Mouse (Mus musculus): ENCODE results near the gene Marveld1.

Marveld1 gene

DNA sequence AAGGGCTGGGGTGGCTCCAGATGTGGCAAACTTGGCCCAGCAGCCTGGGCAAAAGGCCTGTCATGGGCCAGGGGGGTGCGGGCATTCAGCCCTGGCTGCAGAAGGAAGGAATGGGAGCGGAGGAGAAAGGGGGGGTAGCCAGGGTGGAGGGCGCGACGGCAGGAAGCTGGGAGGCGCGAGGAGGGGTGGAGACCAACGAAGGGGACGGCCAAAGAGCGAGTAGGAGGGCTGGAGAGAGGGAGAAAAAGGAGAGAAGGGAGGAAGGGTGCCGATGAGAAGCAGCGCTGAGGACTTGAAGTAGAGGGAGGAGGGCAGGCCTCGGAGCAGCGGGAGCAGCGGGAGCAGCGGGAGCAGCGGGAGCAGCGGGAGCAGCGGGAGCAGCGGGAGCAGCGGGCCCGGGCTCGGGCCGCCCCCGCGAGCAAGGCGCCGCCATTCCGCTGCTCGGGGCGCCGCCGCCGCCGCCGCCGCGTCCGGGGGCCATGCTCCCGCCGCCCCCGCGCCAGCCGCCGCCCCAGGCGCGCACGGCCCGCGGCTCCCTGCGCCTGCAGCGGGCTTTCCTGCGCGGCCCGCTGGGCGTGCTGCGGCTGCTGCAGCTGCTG is at the start of gene Marveld1:
Marveld1 (plus strand) TSS at position 231 of the 599 bp plus-strand sequence.
- DNase-seq, result peak in 1 of 2 experiments; percentile 42

GRCm38 (mm10) chr19:42099406-42099805 is 47.8 kb upstream of the Marveld1 start:
- DNase-seq, result no peak

DNA sequence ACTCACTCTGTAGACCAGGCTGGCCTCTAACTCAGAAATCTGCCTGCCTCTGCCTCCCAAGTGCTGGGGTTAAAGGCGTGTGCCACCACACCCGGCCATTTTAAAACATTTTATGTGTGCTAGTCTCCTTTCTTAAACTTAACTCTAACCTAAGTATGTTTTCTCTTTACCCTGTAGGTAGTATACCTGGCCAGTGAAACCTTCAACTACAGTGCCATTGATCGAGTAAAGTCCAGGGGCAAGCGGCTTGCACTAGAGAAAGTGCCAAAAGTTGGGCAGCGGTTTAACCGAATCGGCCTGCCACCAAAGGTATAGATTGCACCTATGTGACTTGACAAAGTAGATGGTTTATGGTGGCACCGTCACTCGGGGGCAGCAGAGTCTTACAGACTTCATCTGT is 42.5 kb upstream of the Marveld1 start:
- DNase-seq, result no peak

GRCm38 (mm10) chr19:42115783-42116335 is 31.3 kb upstream of the Marveld1 start:
- no peak for DNase-seq

DNA sequence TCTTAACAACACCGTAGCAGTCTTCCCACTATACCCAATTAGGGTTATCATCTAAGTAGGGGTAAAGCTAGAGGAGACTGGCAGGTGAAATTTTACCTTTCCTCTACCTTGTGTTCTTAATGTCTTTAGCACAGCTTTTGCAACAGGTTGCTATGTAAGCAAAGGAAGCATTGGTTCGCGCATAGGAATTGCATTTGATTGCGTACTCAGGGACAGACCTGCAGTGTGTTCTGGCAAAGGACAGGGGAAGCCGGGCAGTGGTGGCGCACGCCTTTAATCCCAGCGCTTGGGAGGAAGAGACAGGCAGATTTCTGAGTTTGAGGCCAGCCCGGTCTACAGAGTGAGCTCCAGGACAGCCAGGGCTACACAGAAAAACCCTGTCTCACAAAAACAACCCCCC is 29.1 kb upstream of the Marveld1 start:
- DNase-seq, result no peak

- no peak for DNase-seq
These were observed 28.6 kb upstream of the Marveld1 start for GRCm38 (mm10) chr19:42118596-42118995.

DNA sequence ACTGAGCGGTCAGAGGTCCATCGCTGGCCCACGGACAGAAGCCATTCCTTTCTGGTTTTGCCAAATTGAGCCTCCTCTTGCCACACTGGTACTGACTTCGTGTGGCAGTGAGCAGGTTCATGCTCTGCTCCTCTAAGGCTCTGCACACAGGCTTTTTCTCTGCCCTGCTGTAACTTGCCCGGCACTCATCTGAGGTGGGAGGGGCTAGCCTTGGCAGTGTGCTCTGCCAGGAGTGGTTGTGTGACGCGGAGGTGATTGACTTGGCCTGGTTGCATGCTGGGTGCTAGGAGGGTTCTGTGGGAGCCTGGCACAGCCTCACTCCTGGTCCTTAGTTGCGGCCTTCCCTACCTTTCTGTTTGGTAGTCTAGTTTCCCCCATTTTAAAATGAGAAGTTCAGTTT is 26.7 kb upstream of the Marveld1 start:
- DNase-seq, result no peak

DNA sequence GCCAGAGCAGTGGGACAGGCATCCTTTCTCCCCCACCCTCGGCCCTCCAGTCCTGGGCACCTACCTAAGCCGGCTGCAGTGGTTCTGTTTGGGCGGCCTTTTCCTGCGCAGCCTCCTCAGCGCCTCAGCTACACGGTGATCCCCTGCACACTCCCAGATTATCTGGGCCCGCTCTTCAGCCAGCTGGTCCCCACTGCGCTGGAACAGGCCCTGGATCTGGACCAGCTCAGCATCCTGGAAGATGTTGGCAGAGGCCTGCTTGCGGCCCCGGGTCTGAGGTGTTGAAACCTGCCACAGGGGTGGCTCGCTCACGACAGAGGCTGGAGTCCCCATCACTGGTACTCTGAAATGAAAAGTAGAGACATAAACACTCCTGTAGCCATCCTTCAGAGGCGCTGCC is 22.5 kb upstream of the Marveld1 start:
- DNase-seq, result no peak

DNA sequence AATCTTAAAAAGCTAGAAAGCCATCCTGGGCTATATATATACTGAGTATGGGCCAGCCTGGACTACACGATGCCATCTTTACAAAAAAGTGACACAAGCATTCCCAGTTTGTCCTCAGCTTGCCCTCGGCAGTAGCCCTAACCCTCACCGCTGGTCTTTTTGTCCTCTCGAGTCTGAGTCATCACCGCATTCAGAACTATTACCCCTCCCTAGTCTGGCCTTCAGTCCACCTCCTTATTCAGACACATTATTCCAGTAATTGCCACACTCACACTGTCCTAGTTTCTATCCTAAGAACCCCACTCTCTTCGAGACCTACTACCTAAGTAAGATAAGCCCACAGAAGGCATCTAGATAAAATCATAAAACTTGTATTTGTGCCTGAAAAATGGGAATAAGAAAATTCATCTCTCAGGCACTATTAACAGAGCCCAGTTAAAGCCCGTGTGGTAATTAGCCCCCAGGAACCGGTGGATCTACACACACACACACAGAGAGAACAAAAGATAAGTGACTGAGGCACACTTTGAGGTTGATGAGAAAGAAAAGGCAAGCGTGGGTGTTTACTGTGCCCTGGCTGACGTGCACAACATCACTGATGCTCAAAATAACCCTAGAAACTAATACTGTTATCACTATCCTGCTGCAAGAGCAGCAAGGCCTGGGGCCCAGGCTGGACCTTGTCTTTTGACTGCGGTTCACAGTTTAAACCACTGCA is 21.5 kb upstream of the Marveld1 start:
- no peak for DNase-seq

GRCm38 (mm10) chr19:42126219-42126605 is 21.0 kb upstream of the Marveld1 start:
- DNase-seq, result no peak

GRCm38 (mm10) chr19:42127024-42127423 is 20.2 kb upstream of the Marveld1 start:
- DNase-seq, result no peak

DNA sequence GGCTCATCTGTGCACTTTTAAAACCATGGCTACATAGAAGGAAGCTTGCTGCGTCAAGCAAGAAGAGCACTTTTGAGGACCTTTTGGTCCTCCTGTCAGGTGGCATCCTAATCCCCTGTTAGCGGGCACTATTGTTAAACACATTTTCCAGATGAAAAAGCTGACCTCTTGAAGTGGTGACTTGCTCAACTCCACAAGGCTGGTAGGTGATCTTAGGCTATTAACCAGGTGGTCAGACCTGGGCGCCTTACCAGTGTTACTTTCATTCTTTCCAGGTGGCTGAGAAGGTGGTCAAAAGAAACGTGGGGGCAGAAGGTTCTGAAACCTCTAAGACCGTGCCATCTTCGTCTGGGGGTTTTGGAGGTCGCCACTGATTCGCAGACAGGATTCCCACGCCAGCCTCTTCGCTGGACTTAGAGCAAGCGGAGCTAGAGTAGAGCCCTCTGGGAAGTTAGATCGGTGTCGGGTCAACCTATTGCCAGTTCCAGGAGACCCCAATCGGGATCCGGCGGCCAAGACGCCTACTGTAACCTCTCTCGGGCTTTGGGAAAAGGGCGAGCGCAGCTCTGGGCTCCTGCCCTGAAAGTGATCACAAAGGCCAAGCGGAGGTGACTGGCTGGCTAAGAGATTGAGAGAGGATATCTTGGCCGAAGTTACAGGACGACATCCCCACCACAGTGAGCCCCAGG is 19.0 kb upstream of the Marveld1 start:
- DNase-seq, result no peak

DNA sequence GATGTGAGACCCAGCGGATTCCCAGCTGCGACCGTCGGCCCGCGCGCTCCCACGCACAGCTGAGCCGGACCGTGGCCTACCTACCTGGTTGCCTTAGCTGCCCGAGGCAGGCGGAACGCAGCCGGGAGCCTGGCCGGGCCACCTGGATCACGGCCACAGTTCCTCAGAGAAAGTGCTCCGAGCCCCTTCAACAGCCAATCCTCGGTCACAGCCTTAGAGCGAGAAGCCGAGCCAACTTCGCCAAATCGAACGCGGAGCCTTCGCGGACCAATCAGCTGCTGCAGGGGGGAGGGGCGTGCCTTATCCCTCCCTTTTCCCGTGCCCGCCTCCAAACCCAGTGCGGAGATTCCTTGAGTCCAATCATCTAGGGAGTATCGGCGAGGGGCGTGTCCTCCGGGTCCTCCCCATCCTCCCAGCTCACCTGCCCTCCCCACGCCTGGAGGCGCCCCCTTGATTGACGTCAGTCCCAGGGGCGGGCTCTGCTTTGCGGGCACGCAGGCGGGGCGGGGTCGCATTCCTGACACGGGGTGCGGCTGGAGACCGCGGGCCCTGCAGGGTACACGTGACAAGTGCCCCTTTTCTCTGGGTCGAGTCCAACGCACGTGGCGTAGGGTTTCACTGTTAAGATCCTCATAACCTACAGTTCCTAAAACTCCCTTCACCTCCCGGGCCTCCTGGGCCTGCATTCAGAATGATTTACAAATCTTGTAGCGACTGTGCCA is 18.3 kb upstream of the Marveld1 start, which contains the start of gene Avpi1:
Avpi1 (minus strand) TSS at position 273 of the 722 bp plus-strand sequence.
- peak; percentile 97 to 98 for DNase-seq

DNA sequence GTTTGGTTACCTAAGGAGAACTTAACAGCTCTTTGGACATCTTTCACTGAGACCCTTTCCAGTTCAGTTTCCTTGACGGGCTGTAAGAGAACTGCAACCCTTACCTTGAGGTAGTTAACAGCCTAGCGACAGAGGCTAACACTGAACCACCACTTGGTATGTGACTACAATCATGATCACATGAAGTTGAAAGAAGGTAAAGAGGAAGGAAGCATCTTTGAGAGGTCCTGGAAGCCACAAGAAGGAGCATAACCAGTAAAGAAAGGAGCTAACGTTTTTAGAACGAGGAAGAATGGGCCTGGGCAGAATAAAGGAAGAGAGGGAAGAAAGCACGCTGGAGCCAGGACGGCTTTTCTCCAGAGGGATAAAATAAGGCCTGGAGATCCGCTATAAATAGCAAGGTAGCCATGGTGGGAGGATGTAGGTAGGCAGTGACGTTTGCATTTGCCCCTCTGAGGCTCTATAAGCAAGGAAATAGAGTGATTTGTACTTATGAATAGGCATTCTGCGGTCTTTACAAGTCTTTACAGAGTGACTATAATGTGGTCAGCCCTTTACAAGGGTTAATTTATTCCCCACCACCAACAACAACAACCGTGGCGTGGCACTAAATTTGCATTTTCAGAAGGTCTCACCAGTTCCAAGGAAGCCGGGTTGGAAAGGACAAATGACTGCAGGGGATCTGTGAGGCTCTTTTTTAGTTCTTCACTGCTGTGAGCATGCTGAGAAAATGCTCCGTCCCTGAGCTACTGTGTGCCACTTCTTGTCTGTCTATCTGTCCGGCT is 17.5 kb upstream of the Marveld1 start:
- peak in 1 of 2 experiments; percentile 32 for DNase-seq

DNA sequence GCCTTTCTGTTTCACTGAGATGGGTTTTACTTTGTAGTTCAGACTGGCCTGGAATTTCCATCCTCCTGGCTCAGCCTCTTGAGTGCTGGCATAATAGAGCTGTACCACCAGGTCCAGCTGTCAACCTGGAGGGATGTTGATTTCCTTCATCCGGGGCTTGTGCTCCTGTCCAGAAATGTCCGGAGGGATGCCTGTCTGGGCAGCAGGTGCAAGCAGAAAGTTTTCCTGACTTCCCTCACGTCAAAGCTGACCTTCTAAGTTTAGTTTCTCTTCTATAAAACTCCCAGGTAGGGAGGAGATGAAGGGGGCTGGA is 16.9 kb upstream of the Marveld1 start:
- no peak for DNase-seq

DNA sequence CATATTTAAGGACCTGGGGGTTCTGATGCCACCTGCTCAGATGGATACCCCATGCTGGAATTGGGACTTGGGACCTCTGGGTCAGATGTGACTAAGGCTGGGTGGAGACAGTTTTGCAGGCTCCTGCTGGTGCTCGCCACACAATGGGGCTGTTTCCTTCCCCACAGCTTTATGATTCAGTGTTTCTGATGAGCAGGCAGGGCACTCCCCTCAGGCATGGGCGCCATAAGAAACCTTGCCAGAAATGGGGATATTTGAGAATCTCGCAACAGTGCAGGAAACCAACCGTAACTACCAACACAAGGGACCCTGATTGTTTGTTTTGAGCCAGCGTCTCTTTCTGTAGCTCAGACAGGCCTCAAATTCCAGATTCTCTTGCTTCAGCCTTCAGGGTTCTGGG is 16.1 kb upstream of the Marveld1 start:
- no peak for DNase-seq

DNA sequence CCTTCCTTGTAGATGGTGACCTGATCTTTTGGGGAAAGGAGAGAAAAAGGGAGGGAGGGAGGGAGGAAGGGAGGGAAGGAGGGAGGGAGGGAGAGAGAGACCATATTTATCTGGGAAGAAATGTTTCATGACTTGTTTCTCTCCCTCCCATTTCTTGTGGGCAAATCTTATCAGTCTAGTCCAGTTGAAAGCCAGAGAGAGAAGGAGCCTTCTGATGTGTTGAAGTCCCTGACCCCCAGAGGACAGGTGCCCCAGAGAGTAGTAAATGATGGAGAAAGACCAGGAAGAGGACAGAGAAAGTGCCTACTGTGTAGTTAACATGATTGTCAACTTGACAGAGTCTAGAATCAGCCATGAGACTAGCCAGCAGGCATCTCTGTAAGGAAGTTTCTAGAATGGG is 12.1 kb upstream of the Marveld1 start:
- DNase-seq, result no peak

GRCm38 (mm10) chr19:42136126-42136525 is 11.1 kb upstream of the Marveld1 start:
- DNase-seq, result no peak

GRCm38 (mm10) chr19:42137167-42137672 is 10.0 kb upstream of the Marveld1 start:
- DNase-seq, result no peak

- DNase-seq, result no peak
These were observed 8.5 kb upstream of the Marveld1 start for GRCm38 (mm10) chr19:42138517-42139285.
